Mouse (Mus musculus): ENCODE measurements around the gene Bicc1. TPM values are rescaled to one million over a fixed set of nuclear protein-coding genes. Genes with fewer than 3 reads are reported as not detected.
A peak's percentile ranks its signal among the peaks of the same experiment; 100 is the strongest.

Gene Bicc1
- polyA plus RNA-seq, 1 experiment = 1.6 TPM

GRCm38 (mm10) chr10:71171414-71171813 is 11.9 kb upstream of the Bicc1 start:
- Histone ChIP-seq H3K9ac (ENCODE audit: low read depth, poor library complexity, severe bottlenecking) (no peak overlapping the region), H3K9me3 (replicated peaks; ENCODE audit: control insufficient read depth, insufficient read depth, low read length, poor library complexity, severe bottlenecking) (no peaks in the 10 kb centered on the region; the same call in 1 of the 2 replicates), H3K27me3 (ENCODE audit: control insufficient read depth, insufficient read depth, low read length, poor library complexity, severe bottlenecking) (no peaks in the 10 kb centered on the region), H3K36me3 (ENCODE audit: control insufficient read depth, insufficient read depth, low read length, poor library complexity, severe bottlenecking) (no peaks in the 10 kb centered on the region), H3K27ac (ENCODE audit: insufficient read depth, low read length) (no peak overlapping the region), H3K4me3 (ENCODE audit: low read depth, low read length) (no peak overlapping the region), H3K4me1 (ENCODE audit: control insufficient read depth, insufficient read depth, low read length) (no peaks in the 10 kb centered on the region)
- TF ChIP-seq EP300 (IDR thresholded peaks at IDR 0.05; ENCODE audit: insufficient read depth, low read depth, low read length) = no peak
- no peak for TF ChIP-seq POLR2A (IDR thresholded peaks at IDR 0.05; ENCODE audit: insufficient read depth, low read length)
- peak; percentile 40 for TF ChIP-seq CTCF (IDR thresholded peaks at IDR 0.05; ENCODE audit: low read depth, low read length)

DNA sequence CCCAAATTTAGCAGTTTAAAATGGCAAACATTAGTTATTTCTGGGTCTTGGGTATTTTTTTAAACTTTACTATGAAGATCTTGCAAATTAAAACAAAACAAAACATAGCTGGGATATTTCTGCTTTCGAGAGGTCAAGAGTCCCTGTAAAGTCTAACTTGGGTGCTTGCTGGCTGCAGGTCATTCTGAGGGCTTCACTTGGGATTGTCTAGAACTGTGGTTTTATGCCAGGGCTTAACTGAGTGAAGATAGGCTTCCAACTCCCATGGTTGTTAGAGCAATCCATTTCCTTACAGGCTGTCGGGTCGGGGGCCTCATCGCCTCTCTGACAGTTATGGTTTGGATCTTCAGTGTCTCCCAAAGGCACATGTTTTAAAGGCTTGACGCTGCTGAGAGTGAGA is 11.3 kb upstream of the Bicc1 start:
- Histone ChIP-seq H3K4me3 (ENCODE audit: low read depth, low read length) (no peak overlapping the region), H3K27ac (ENCODE audit: insufficient read depth, low read length) (no peak overlapping the region), H3K9ac (ENCODE audit: low read depth, poor library complexity, severe bottlenecking) (no peak overlapping the region), H3K9me3 (replicated peaks; ENCODE audit: control insufficient read depth, insufficient read depth, low read length, poor library complexity, severe bottlenecking) (peaks cover 6% of the 10 kb centered on the region), H3K27me3 (ENCODE audit: control insufficient read depth, insufficient read depth, low read length, poor library complexity, severe bottlenecking) (no peaks in the 10 kb centered on the region), H3K4me1 (ENCODE audit: control insufficient read depth, insufficient read depth, low read length) (no peaks in the 10 kb centered on the region), H3K36me3 (ENCODE audit: control insufficient read depth, insufficient read depth, low read length, poor library complexity, severe bottlenecking) (no peaks in the 10 kb centered on the region)
- TF ChIP-seq EP300 (IDR thresholded peaks at IDR 0.05; ENCODE audit: insufficient read depth, low read depth, low read length) (no peak), CTCF (IDR thresholded peaks at IDR 0.05; ENCODE audit: low read depth, low read length) (no peak), POLR2A (IDR thresholded peaks at IDR 0.05; ENCODE audit: insufficient read depth, low read length) (no peak)

GRCm38 (mm10) chr10:71169811-71170210 is 10.3 kb upstream of the Bicc1 start:
- Histone ChIP-seq H3K9me3 (replicated peaks; ENCODE audit: control insufficient read depth, insufficient read depth, low read length, poor library complexity, severe bottlenecking) (peaks cover 7% of the 10 kb centered on the region), H3K4me3 (ENCODE audit: low read depth, low read length) (no peak overlapping the region), H3K36me3 (ENCODE audit: control insufficient read depth, insufficient read depth, low read length, poor library complexity, severe bottlenecking) (no peaks in the 10 kb centered on the region), H3K27ac (ENCODE audit: insufficient read depth, low read length) (no peak overlapping the region), H3K27me3 (ENCODE audit: control insufficient read depth, insufficient read depth, low read length, poor library complexity, severe bottlenecking) (no peaks in the 10 kb centered on the region), H3K9ac (ENCODE audit: low read depth, poor library complexity, severe bottlenecking) (no peak overlapping the region), H3K4me1 (ENCODE audit: control insufficient read depth, insufficient read depth, low read length) (no peaks in the 10 kb centered on the region)
- TF ChIP-seq POLR2A (IDR thresholded peaks at IDR 0.05; ENCODE audit: insufficient read depth, low read length) = no peak
- no peak for TF ChIP-seq CTCF (IDR thresholded peaks at IDR 0.05; ENCODE audit: low read depth, low read length)
- TF ChIP-seq EP300 (IDR thresholded peaks at IDR 0.05; ENCODE audit: insufficient read depth, low read depth, low read length) = no peak

GRCm38 (mm10) chr10:71169171-71169570 is 9.7 kb upstream of the Bicc1 start:
- Histone ChIP-seq H3K36me3 (ENCODE audit: control insufficient read depth, insufficient read depth, low read length, poor library complexity, severe bottlenecking) (no peaks in the 10 kb centered on the region), H3K9ac (ENCODE audit: low read depth, poor library complexity, severe bottlenecking) (no peak overlapping the region), H3K9me3 (replicated peaks; ENCODE audit: control insufficient read depth, insufficient read depth, low read length, poor library complexity, severe bottlenecking) (peaks cover 7% of the 10 kb centered on the region), H3K4me3 (ENCODE audit: low read depth, low read length) (no peak overlapping the region), H3K27me3 (ENCODE audit: control insufficient read depth, insufficient read depth, low read length, poor library complexity, severe bottlenecking) (no peaks in the 10 kb centered on the region), H3K4me1 (ENCODE audit: control insufficient read depth, insufficient read depth, low read length) (no peaks in the 10 kb centered on the region), H3K27ac (ENCODE audit: insufficient read depth, low read length) (no peak overlapping the region)
- no peak for TF ChIP-seq EP300 (IDR thresholded peaks at IDR 0.05; ENCODE audit: insufficient read depth, low read depth, low read length)

DNA sequence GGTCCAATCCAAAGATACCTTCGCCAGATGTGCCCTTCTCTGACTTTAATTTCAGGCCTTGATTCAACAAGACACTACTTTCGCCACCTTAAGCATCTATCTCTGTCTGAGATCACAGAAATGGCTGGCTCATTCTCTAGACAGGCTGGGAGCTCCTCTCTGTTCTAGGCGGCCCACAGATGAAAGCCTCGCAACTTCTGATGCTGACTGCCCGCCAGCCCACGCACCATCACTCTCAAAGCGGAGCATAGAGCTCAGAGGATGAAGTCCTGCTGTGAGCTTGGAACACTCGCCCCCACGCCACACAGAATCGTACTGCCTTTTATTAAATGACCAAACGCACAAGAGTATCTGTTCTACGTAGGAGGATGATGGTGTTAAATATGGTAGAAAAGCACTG is 949 bp upstream of the Bicc1 start:
- Histone ChIP-seq H3K9me3 (replicated peaks; ENCODE audit: control insufficient read depth, insufficient read depth, low read length, poor library complexity, severe bottlenecking) (no peaks in the 10 kb centered on the region; the same call in 1 of the 2 replicates), H3K36me3 (ENCODE audit: control insufficient read depth, insufficient read depth, low read length, poor library complexity, severe bottlenecking) (no peaks in the 10 kb centered on the region), H3K4me1 (ENCODE audit: control insufficient read depth, insufficient read depth, low read length) (peaks cover 2% of the 10 kb centered on the region), H3K9ac (ENCODE audit: low read depth, poor library complexity, severe bottlenecking) (no peak overlapping the region), H3K27me3 (ENCODE audit: control insufficient read depth, insufficient read depth, low read length, poor library complexity, severe bottlenecking) (peaks cover 26% of the 10 kb centered on the region), H3K4me3 (ENCODE audit: low read depth, low read length) (no peak overlapping the region), H3K27ac (ENCODE audit: insufficient read depth, low read length) (no peak overlapping the region)
- TF ChIP-seq EP300 (IDR thresholded peaks at IDR 0.05; ENCODE audit: insufficient read depth, low read depth, low read length) = no peak
- TF ChIP-seq CTCF (IDR thresholded peaks at IDR 0.05; ENCODE audit: low read depth, low read length) = no peak
- TF ChIP-seq POLR2A (IDR thresholded peaks at IDR 0.05; ENCODE audit: insufficient read depth, low read length) = no peak

GRCm38 (mm10) chr10:71158940-71159675 is 392 bp downstream of the Bicc1 start:
- Histone ChIP-seq H3K27ac (ENCODE audit: insufficient read depth, low read length) (no peak overlapping the region), H3K9me3 (replicated peaks; ENCODE audit: control insufficient read depth, insufficient read depth, low read length, poor library complexity, severe bottlenecking) (no peaks in the 10 kb centered on the region; the same call in 1 of the 2 replicates), H3K4me1 (ENCODE audit: control insufficient read depth, insufficient read depth, low read length) (peaks cover 2% of the 10 kb centered on the region), H3K4me3 (ENCODE audit: low read depth, low read length) (peak overlapping the region; percentile 91), H3K27me3 (ENCODE audit: control insufficient read depth, insufficient read depth, low read length, poor library complexity, severe bottlenecking) (peaks cover 26% of the 10 kb centered on the region), H3K36me3 (ENCODE audit: control insufficient read depth, insufficient read depth, low read length, poor library complexity, severe bottlenecking) (no peaks in the 10 kb centered on the region), H3K9ac (ENCODE audit: low read depth, poor library complexity, severe bottlenecking) (peak overlapping the region; percentile 70)
- TF ChIP-seq POLR2A (IDR thresholded peaks at IDR 0.05; ENCODE audit: insufficient read depth, low read length) = no peak
- TF ChIP-seq EP300 (IDR thresholded peaks at IDR 0.05; ENCODE audit: insufficient read depth, low read depth, low read length) = no peak
- TF ChIP-seq CTCF (IDR thresholded peaks at IDR 0.05; ENCODE audit: low read depth, low read length) = no peak
